Mouse (Mus musculus): ENCODE data around the gene Unc5cl.
"Not testable (repeated sequence)": the region's sequence is repeated elsewhere in the genome, so short reads cannot be mapped to it uniquely, and the experiment has no call there.

Unc5cl gene

DNA sequence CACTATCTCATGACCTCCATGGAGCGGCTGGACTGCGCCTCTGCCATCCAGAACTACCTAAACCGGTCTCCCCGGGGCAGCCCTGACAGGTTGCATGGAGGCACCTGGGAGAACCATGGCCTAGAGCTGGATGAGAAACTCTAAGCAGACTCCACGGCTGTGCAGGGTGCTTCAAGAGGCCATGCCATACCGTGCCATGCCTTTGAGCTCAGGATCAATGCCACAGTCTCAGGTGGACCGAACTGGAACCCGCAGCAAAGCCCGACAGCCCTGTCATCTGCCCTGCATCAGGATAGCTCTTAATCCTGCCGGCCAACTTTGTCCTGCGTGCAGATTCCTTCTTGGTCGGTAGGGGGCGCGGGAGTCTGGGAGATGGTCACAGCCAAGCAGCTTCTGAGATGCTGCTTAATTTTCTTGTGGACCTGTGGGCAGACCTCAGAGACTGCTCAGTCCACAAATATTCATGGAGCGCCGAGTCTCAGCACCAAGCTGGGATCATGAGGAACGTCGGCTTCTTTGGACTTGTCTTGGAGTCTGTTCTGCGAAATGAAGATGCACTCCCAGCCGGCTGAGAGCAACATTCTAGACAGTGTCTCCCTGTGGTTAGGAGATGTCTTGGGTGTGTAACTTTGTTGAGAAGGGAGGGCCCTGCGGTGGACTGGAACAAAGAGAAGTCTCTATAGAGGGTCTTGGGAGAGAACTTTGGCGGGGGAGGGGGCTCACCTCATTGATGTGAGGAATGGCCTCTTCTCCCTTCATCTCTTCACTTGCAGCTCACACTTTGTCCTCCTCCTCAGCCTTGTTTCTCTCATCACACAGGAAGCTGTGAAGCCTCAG, 12.9 kb downstream of the Unc5cl start:
- peak; percentile 84 for DNase-seq

GRCm38 (mm10) chr17:48474282-48474681, 19.6 kb downstream of the Unc5cl start:
- DNase-seq: not testable (repeated sequence)

DNA sequence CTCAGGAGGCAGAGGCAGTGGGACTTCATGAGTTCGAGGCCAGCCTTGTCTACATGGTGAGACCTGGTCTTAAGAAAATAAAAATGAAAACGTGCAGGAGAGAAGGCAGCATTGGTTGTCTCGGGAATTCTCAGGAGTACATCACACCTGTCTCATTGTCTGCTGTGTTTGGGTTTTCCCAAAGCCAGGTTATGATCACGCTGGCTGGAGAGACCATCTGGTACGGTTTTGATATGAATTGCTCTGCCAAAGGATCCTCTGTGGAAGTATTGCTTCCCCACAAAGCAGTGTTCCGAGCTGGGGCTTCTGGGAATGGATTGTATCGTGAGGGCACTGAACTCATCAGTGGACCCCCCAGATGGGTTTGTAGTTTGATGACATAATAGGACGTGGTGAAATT, 20.7 kb downstream of the Unc5cl start:
- DNase-seq: no peak

DNA sequence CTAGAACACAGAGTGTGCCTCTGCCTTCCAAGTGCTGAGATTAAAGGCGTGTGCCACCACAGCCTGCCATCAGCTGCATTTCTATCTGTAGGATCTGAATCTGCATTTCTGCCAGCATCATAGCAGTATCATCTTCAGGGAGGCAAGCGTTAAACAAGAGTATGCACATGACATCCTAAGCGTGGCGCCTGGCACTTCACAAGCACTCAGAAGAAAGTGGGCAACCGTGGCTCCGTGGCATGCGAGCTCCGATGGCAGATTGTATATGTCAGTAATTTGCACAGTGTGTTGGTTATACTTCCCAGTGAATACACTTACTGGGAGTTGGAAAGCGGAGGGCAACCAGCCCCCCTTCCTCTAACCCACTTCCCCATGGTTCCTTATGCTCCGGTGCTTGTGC, 25.3 kb downstream of the Unc5cl start:
- DNase-seq: no peak

DNA sequence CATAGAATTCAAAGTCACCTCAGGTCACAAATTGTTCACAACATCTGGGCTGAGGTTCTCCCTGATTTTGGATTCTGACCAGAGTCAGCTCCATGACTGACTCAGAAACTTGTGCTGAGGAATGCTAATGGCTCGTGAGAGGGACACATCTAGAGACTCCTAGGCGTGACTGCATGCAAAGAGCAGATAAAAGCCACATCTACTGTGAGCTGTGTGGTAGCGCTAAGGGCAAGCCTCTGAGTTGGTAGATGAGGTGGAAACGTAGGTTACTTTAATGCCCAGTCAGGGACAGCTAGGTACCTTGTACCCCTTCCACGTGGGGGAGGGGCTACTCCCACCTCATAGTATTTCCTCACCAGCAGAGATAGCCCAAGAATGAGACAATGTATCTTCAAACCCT, 29.1 kb downstream of the Unc5cl start:
- no peak for DNase-seq

DNA sequence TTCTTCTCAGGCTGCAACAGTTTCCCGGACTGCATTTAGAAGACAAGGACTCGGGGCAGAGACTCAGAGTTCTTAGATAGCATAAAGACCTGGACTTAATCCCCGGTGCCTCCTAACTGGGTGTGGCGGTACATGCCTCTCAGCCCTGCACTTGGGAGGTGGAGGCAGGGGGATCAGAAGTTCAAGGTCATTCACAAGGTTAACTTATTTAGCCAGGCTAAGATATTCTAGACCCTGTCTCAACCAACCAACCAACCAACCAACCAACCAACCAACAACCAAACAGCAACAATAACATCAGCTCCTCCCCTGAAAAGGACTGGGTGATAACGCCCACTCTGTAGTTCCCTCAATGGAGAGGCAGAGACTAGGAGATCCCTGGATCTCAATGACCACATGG, 29.5 kb downstream of the Unc5cl start:
- no peak for DNase-seq

DNA sequence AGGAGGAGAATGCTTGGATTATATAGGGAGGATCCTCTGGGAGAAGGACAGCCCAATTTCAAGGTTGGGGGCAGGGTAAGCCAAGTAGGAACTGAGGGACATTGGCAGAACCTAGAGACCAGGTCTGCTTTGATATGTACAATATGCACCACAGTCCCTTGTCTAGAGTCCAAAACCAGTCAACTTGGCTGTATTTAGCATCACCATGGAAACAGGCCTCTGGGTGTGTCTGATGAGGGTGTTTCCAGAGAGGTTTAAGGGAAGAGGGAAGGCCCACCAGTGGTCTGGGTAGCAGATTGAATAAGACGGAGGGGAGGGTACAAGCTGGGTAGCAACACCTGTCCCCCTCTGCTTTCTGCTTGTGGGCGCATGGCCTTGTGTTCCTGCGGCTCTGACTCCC, 34.8 kb downstream of the Unc5cl start:
- DNase-seq: no peak

DNA sequence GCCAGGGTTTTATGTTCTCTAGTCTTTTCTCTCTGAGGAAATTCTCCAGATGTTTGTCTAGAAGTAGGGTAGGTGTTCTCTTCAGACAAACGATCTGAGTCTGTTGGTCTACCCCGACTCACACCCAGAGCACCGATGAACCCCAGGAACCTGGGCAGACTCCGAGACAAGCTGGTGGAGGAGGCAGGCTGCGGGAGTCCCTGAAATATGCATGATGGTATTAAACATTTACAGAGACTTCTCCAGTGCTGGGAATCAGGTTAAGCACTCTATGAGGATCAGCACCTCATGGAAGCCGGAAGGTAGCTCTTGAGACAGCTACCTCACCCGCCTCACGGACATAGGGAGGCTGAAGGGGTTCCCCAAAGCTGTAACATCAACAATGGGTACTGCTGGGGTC, 37.9 kb downstream of the Unc5cl start:
- no peak for DNase-seq

- DNase-seq: no peak
Observed at GRCm38 (mm10) chr17:48493582-48493981, 38.9 kb downstream of the Unc5cl start.

DNA sequence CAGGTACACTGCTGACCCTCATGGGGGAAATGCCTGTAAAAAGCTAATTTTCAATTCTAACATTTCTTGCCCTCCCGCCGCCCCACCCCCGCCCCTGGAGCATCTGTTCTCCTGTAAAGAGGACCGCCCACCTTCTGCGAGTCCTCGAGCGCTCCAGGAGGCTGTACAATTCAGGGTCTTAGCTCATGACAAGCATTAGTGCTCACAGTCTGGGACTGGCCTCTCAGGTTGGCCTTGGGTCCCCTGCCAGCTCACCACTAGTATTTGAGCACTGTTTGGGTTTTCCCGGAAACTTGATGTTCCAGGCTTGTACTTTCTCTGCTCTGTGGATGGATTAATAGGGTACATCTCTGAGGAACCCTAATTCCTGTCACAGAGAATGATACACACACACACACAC, 39.3 kb downstream of the Unc5cl start:
- DNase-seq: no peak

- DNase-seq: no peak
Observed at GRCm38 (mm10) chr17:48497986-48498385, 43.3 kb downstream of the Unc5cl start.

DNA sequence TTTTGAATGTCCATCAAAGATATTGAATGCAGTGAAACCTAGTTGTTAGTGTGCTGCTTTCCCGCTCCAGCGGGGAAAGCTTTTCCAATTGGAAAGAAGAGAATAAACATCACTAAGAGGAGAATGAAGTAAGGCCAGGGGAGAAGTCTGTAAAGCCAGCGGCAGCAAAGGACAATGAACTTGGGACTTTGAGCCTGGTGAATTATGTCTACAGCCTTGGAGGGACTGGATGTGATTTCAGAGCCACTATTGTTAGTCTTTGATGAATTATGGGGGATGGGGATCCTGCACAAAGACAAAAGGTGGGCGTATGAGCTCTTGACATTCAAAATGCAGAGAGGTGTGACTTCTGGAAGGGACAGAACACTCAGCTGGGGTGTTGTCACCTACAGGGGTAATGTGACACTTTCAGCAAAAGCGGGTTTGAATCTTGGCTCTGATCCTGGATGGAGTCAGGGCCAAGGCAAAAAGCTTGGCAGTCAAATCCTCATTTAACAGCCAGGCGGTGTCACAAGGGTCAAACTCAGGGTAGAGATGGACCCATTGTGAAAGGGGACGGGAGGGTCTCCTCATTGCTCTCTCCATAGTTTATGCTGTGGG, 46.2 kb downstream of the Unc5cl start:
- DNase-seq: no peak

GRCm38 (mm10) chr17:48505006-48505405, 50.3 kb downstream of the Unc5cl start:
- DNase-seq: peak; percentile 29

- no peak for DNase-seq
Observed at GRCm38 (mm10) chr17:48506986-48507385, 52.3 kb downstream of the Unc5cl start.

- no peak for DNase-seq
Observed at GRCm38 (mm10) chr17:48509596-48509995, 54.9 kb downstream of the Unc5cl start.

GRCm38 (mm10) chr17:48512614-48513281, 58.0 kb downstream of the Unc5cl start:
- DNase-seq: peak; percentile 70

DNA sequence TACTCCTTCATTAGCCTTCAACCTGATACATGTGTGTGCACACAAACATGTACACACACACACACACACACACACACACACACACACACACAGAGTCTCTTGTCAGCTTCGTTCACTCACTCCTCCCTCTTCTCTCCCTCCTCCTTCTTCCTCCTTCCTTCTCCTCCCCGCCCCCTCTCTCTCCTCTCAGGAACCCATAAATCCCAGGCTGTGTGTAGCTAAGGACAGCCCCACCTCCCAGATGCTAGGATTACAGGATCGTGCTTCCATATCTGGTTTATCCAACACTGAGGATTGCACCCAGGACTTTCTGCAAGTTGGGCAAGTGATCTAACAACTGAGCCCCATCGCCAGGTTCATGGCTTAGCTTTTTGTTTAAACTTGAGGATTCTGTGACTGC, 59.9 kb downstream of the Unc5cl start:
- DNase-seq: peak; percentile 35

- no peak for DNase-seq
Observed at GRCm38 (mm10) chr17:48519046-48519445, 64.3 kb downstream of the Unc5cl start.

DNA sequence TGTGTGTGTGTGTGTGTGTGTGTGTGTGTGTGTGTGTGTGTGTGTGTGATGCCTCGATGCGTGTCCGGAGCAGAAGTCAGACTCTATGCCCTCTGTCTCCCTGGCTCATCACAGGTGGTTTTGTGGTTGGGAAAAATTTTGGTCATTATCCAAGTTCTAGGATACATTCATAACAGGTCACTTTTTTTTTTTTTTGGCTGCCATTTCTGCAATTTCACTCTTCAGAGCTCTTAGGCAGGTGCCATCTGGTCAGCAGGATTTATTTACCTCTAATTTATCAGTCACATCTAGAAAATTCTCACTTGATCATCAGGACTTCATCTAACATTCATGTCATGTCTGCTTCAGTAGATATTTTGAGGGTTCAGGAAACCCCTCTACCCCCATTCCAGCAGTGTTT, 65.7 kb downstream of the Unc5cl start:
- DNase-seq: no peak

GRCm38 (mm10) chr17:48523056-48523455, 68.4 kb downstream of the Unc5cl start:
- DNase-seq: no peak

GRCm38 (mm10) chr17:48533844-48534705, 79.4 kb downstream of the Unc5cl start:
- no peak for DNase-seq

DNA sequence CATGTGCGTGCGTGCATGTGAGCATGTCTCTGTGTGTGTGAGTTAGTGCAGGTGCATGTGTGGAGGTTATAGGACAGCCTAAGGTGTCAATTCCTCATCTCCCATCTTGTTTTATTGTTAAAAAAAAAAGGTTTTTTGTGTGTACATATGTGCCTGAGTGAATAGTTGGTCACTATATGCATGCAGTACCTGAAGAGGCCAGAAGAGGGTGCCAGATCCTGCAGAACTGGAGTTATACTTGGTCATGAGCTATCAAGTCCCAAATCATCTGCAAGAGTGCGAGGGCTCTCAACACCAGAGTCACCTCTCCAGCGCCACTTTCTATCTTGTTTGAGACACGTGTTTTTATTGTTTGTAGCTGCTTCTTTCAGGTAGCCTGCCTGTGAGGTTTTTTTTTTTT, 83.6 kb downstream of the Unc5cl start:
- peak; percentile 45 for DNase-seq

DNA sequence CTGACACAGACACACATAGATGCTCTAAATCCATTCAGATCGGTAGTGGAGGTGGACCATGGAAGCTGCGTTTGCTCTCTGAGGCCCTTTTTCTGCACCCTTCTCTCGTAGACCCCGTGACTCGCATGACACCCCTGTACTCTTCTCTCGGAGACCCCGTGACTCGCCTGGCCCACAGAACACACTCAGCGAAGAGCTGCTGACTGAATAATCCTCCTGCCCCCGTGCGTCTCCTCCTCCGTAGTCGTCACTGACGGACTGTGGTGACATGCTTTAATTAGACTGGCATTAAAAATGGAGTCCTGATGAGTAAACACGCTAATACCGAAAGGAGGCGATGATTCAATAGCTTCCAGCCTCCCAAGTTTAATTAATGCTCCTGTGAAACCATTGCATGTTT, 84.6 kb downstream of the Unc5cl start:
- DNase-seq: no peak
